Mouse (Mus musculus) telencephalon, adult 2 months (tissue): ENCODE data around the gene Gm20390.
A peak's percentile ranks its signal among the peaks of the same experiment; 100 is the strongest.
"Not testable (repeated sequence)": the region's sequence is repeated elsewhere in the genome, so short reads cannot be mapped to it uniquely, and the experiment has no call there.

ENCODE experiments used
- DNase-seq: peaks from one replicate; pipeline ENCODE4 v3.0.0-alpha.2; 2011; ENCODE audit warnings: low read depth, low spot score

Gene Gm20390

DNA sequence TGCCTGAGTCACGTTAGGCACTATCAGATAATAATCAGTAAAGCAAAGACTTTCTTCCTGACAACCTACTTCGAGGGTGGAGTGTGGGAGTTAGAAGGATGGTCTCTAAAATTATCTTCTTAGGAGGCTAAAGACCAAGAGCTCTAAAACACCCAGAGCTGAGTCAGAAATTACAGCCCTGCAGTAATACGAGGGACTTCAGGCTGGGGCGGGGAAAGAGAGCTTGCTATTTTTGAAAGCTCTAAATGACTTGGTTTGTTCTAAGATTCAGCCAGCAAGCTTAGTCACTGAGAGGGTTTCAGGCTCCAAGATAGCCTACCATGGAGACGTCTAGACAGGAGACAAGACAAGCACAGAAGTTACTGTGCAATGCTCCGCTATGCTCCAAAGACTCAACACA, 2.7 kb downstream of the Gm20390 start:
- peak; percentile 68 for DNase-seq

- no peak for DNase-seq
Measured at GRCm38 (mm10) chr11:93963013-93963412, 5.1 kb downstream of the Gm20390 start.

GRCm38 (mm10) chr11:93961482-93961881, 6.6 kb downstream of the Gm20390 start:
- DNase-seq: no peak

GRCm38 (mm10) chr11:93957746-93958145, 10.3 kb downstream of the Gm20390 start:
- no peak for DNase-seq

GRCm38 (mm10) chr11:93957031-93957555, 11.0 kb downstream of the Gm20390 start:
- no peak for DNase-seq

DNA sequence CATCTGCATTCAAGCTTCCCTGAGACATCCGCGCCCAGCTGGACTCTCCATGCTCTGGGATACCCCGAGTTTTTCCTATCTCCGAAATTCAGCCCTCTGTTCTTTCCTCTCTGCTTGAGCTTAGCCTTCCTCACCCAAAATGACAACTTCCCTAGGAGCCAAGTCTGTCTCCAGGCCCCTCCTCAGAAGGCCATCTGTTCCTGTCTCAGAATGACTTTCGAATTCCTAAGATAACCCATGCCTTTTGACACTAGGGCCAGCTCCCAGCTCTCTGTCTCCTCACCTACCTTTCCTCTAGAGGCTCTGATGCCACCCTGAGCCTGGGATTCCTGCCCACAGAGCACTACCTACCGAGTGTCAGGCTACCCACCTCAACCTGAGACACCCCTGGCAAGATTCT, 11.9 kb downstream of the Gm20390 start, which contains the start of gene Nme2:
Gene Nme2 (minus strand): TSS at position 101 of the 400 bp plus-strand sequence.
- no peak for DNase-seq

GRCm38 (mm10) chr11:93955256-93956150, 12.6 kb downstream of the Gm20390 start:
- DNase-seq: peak; percentile 70

- no peak for DNase-seq
Measured at GRCm38 (mm10) chr11:93954738-93955255, 13.3 kb downstream of the Gm20390 start.

- DNase-seq: no peak
Measured at GRCm38 (mm10) chr11:93952376-93952775, 15.7 kb downstream of the Gm20390 start.

DNA sequence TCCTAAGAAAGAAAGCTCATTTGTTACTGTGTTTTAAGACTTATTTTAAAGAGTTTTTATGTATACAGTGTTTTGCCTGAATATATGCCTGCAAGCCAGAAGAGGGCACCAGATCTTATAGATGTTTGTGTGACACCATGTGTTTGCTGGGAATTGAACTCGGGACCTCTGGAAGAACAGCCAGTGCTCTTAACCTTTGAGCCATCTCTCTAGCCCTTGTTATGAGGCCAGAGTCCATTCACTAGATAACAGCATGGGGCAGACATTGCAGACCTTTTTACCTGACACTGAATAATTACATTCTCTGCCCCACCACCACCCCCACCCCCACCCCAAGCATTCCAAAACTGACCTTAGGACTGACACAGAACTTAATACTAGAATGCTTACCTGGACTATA, 18.0 kb downstream of the Gm20390 start:
- DNase-seq: no peak

DNA sequence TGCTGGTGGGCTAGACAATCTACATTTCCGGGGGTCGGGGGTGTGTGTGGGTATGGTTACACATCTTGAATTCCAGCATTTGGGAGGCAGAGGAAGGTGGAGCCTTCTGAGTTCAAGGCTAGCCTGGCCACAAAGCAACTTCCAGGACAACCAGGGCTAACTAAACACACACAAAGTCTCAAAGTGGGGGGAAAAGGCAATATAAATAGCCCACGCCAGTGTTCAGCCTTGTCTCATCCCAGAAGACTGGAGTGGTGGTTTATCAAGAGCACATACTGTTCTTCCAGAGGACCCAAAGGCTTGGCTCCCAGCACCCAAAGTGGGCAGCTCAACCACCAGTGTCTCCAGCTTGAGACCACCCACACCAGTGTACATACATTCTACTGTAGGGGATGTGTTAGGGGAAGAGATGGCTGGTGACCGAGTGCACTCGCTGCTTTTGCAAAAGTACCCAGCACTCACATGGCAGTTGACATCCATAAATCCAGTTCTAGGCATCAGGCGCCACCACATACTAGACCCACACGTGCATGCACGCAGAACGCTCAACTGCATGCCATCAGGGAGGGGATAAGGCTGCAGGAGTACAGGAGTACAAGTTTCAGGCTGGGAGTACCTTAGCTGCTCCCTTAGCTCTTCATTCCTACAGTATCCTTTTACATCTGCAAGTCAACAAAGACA, 19.1 kb downstream of the Gm20390 start:
- no peak for DNase-seq

DNA sequence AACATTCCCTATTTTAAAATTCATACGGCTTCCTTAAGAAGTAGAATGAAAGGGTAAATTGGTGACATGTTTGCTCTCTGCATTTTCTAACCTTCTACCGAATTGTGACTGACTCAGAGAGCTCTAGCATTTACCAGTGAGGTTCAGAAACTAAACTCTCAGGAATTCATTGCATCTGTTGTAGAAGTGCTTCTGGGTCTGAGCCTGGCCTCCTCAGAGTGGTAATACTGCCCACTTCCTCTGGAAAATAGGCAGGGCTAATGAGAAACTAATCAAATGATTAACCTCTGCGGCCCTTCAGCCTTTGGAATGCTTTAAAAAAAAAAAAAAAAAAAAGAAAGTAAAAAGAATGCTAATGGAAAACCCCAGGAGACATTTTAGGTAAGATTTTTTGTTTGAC, 23.1 kb downstream of the Gm20390 start:
- no peak for DNase-seq

- DNase-seq: no peak
Measured at GRCm38 (mm10) chr11:93940906-93941305, 27.2 kb downstream of the Gm20390 start.

GRCm38 (mm10) chr11:93929106-93929505, 39.0 kb downstream of the Gm20390 start:
- no peak for DNase-seq

- DNase-seq: not testable (repeated sequence)
Measured at GRCm38 (mm10) chr11:93915019-93915418, 53.1 kb downstream of the Gm20390 start.

GRCm38 (mm10) chr11:93911603-93912002, 56.5 kb downstream of the Gm20390 start:
- no peak for DNase-seq

DNA sequence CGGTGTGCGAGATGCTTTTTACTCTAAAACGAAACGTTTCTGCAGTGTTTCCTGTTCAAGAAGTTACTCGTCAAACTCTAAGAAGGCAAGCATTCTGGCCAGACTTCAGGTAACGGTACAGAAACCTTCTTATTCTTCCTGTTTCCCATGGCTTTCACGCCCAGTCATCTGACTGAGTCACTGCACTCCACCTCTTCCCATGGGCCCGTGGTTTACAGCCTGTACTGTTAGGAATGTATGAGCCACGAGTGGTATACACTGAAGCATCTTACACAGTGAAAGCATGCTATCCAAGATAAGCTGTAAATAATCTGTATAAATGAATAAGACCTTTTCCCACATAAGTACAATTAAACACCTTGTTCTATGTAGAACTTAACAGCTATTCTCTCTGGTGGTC, 59.3 kb downstream of the Gm20390 start:
- DNase-seq: no peak

DNA sequence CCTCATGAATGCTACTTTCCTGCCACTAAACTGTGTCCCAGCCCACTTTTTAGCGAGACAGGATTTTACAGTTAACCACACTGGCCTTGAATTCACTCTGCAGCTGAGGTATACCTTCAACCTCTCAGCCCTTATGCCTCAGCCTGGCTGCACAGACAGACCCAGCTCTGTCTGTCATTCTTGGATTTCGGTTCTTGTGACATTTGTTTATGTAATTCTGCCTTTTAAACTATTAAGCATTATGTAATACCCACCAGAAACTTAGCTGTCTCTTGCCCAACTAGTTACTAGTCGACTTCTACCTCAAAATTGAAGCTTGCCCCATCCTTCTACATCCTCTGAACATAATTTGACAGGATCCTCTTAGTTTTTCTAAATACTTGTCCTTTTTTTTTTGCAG, 60.3 kb downstream of the Gm20390 start:
- DNase-seq: no peak

- no peak for DNase-seq
Measured at GRCm38 (mm10) chr11:93906834-93907233, 61.3 kb downstream of the Gm20390 start.
